Mouse (Mus musculus) midbrain, postnatal 0 days (tissue): Measurements from ENCODE around the gene Nts. TPM values are rescaled to one million over a fixed set of nuclear protein-coding genes. Genes with fewer than 3 reads are reported as not detected.
"Not testable (repeated sequence)": the region's sequence is repeated elsewhere in the genome, so short reads cannot be mapped to it uniquely, and the experiment has no call there.

Source experiments
- ATAC-seq: fragments of 200-750 bp; cut with Nextera tagmentation; 2 replicates; pipeline ENCODE4 v1.8.0; 2017; ENCODE audit warnings: moderate number of reproducible peaks, mild to moderate bottlenecking, moderate TSS enrichment, moderate library complexity; ENCODE audit not compliant: low FRiP score
- DNase-seq: peaks from one replicate; pipeline ENCODE4 v3.0.0-alpha.2; 2015; ENCODE audit warnings: low spot score
- H3K27ac ChIP-seq: fragments of 300-500 bp; sonication (generic); 2 replicates; pipeline ENCODE4 v1.5.1; 2014; ENCODE audit warnings: low read depth, mild to moderate bottlenecking, low read length, mixed read lengths
- H3K27me3 ChIP-seq: fragments of 300-500 bp; sonication (generic); 2 replicates; pipeline ENCODE4 v1.6.1; 2014; ENCODE audit warnings: low read length, control low read depth, mixed read lengths; ENCODE audit not compliant: insufficient read depth
- H3K36me3 ChIP-seq: fragments of 300-500 bp; sonication (generic); 2 replicates; pipeline ENCODE4 v1.6.1; 2014; ENCODE audit warnings: low read length, control low read depth, mixed read lengths; ENCODE audit not compliant: insufficient read depth
- H3K4me1 ChIP-seq: fragments of 300-500 bp; sonication (generic); 2 replicates; pipeline ENCODE4 v1.6.1; 2014; ENCODE audit warnings: mild to moderate bottlenecking, control low read depth, antibody characterized with exemption, low read length, mixed read lengths; ENCODE audit not compliant: insufficient read depth
- H3K4me2 ChIP-seq: fragments of 300-500 bp; sonication (generic); 2 replicates; pipeline ENCODE4 v1.6.1; 2014; ENCODE audit warnings: low read depth, mild to moderate bottlenecking, low read length, mixed read lengths; ENCODE audit not compliant: poor library complexity, severe bottlenecking
- H3K4me3 ChIP-seq: fragments of 300-500 bp; sonication (generic); 2 replicates; pipeline ENCODE4 v1.5.1; 2014; ENCODE audit warnings: low read depth, mild to moderate bottlenecking, low read length, moderate library complexity
- H3K9ac ChIP-seq: fragments of 300-500 bp; sonication (generic); replicated peaks from 2 replicates; pipeline ENCODE4 v1.6.1; 2014; ENCODE audit warnings: mild to moderate bottlenecking, low read length, moderate library complexity, mixed read lengths; ENCODE audit not compliant: poor library complexity, severe bottlenecking
- H3K9me3 ChIP-seq: fragments of 300-500 bp; sonication (generic); 2 replicates; pipeline ENCODE4 v1.6.1; 2016; ENCODE audit warnings: low read length, control low read depth
- CTCF ChIP-seq: IDR thresholded peaks from 2 replicates; pipeline ENCODE4 v1.5.1; 2016; ENCODE audit warnings: antibody characterized with exemption, mild to moderate bottlenecking
- WGBS: fragments of 180-500 bp; shearing (Covaris S2); extraction: QIAGEN DNeasy Blood & Tissue Kit; methylation state at CpG from one replicate; pipeline ENCODE4 v1.1.7; 2014; 5-methylcytosine and 5-hydroxymethylcytosine counted together
- polyA plus RNA-seq: library from polyadenylated mRNA; unstranded; fragments of >200 nt; fragmentation: Nextera tagmentation; extraction: Ambion mirVana; gene quantifications from 2 replicates; pipeline ENCODE4 v1.2.1, GENCODE M21; 2015
- total RNA-seq: library from RNA; depleted of rRNA; stranded (reverse); fragments of >200 nt; gene quantifications from 2 replicates; pipeline ENCODE4 v1.2.3, GENCODE M21; 2014

Nts gene
- total and polyA plus RNA-seq, 2 experiments from 2014 or later, result 14.3 to 26.7 TPM

DNA sequence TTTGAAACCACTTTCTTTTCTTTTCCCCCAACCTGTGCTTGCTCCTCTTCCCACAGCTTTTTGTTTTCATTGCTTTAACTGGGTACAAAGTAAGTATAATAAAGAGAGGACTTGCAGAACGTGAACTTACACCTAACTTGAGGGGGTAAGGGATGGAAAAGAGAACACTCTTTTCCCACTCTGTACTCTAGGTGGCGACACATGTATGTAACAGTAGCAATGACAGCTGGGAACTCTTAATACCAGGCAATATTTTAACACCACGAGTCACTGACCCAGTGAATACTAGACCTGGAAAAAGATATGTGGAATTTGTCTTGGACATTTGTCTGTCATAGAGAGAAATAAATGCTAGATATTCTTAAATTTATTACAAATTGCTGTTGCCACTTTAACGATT, 8.5 kb upstream of the Nts start:
- Histone ChIP-seq H3K4me1 (no peaks in the 10 kb centered on the region), H3K27me3 (no peaks in the 10 kb centered on the region), H3K4me3 (no peak overlapping the region), H3K4me2 (no peak overlapping the region), H3K36me3 (no peaks in the 10 kb centered on the region), H3K9ac (no peak overlapping the region), H3K9me3 (no peaks in the 10 kb centered on the region), H3K27ac (no peak overlapping the region)
- DNase-seq, result peak; percentile 26
- no peak for ATAC-seq
- 36% methylated on average over 4 of the region's 4 CpGs for WGBS
- TF ChIP-seq CTCF, result peak; percentile 71

DNA sequence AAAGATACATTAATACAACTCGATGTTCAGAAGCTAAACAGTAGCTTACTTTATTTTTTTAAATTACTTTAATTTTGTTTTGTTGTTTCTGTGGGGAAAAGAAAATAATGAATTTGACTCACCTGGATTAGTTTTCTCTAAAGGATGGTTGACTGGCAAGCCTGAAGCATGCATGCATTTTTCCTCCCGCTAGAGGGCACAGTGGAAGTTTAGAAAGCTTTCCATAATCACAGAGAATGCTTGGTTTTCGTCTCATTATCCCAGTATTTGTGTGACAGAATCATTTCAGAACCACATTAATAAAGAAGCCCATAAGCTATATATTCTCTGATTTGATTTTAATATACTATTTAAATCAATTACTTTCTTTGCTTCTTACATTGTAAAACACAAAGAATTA, 1.5 kb upstream of the Nts start:
- Histone ChIP-seq H3K9me3 (no peaks in the 10 kb centered on the region), H3K4me3 (no peak overlapping the region), H3K4me2 (no peak overlapping the region), H3K27ac (no peak overlapping the region), H3K4me1 (no peaks in the 10 kb centered on the region), H3K9ac (no peak overlapping the region), H3K36me3 (no peaks in the 10 kb centered on the region), H3K27me3 (no peaks in the 10 kb centered on the region)
- DNase-seq (peak; percentile 74), ATAC-seq (no peak)
- WGBS, result 7% methylated on average over 3 of the region's 3 CpGs
- peak; percentile 88 for TF ChIP-seq CTCF

DNA sequence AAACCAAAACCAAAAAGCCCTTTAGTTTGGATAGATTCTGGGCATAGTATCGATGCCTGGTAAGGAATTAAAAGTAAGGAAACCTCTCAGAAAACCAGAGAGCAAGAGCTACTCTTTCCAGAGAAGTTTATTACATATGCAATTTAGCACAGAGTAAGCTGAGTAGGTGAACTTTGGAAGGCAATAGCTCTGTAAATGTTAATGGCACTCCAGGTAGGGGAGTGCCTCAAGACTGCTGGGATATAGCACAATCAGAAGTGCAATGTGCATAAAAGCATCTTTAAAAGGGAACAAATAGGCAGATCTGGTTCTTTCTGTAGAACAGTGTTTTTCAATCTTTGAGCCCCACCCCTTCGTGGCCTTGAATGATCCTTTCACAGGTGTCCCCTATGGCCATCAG, 20.9 kb downstream of the Nts start:
- no peaks in the 10 kb centered on the region for H3K36me3 ChIP-seq
- no peak overlapping the region for H3K4me2 ChIP-seq
- no peak overlapping the region for H3K9ac ChIP-seq
- H3K4me3 ChIP-seq, result no peak overlapping the region
- no peaks in the 10 kb centered on the region for H3K27me3 ChIP-seq
- no peaks in the 10 kb centered on the region for H3K4me1 ChIP-seq
- no peaks in the 10 kb centered on the region for H3K9me3 ChIP-seq
- 83% methylated on average over 2 of the region's 2 CpGs for WGBS
- no peak for TF ChIP-seq CTCF
- ATAC-seq (no peak), DNase-seq (no peak)
- no peak overlapping the region for H3K27ac ChIP-seq

DNA sequence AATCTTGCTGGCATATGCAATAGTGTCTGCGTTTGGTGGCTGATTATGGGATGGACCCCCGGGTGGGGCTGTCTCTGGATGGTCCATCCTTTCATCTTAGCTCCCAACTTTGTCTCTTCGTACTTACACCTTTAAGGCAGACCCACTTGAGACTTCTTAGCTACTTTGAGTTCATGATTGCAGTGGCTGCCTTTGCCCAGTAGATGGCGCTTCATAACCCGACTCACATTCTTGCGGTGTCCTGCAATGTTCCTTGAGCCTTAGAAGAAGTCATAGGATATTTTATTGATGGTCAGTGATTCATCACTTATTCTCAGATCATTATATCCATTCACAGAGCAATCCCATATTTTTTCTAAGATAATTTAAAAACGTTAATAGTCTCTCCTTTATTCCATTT, 38.5 kb downstream of the Nts start:
- H3K4me2 ChIP-seq, result no peak overlapping the region
- TF ChIP-seq CTCF, result peak; percentile 91
- H3K4me3 ChIP-seq, result no peak overlapping the region
- no peaks in the 10 kb centered on the region for H3K9me3 ChIP-seq
- H3K27me3 ChIP-seq, result no peaks in the 10 kb centered on the region
- no peaks in the 10 kb centered on the region for H3K4me1 ChIP-seq
- H3K9ac ChIP-seq, result no peak overlapping the region
- no peaks in the 10 kb centered on the region for H3K36me3 ChIP-seq
- ATAC-seq (peak; percentile 63; the same call in 1 of the 2 replicates), DNase-seq (peak; percentile 81)
- H3K27ac ChIP-seq, result no peak overlapping the region
- 10% methylated on average over 7 of the region's 7 CpGs for WGBS

DNA sequence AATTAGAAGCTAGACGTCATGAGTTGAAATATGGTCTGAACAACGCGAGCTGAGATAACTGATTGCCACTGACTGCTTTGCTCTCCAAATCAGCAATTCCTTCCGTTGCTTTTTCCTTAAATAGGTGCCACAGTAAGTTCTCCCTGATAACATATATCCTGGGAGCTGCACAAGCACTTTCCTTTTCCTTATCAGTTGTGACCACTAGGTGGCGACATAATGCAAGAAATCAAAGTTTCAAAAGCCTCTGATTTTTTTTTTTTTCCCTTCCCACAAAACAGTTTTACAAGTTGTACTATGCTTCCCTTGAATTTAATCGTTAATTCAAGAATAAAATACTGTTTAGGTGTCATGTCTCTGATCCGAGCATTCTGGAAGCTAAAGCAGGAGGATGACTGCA, 40.8 kb downstream of the Nts start:
- no peaks in the 10 kb centered on the region for H3K27me3 ChIP-seq
- H3K4me1 ChIP-seq, result no peaks in the 10 kb centered on the region
- ATAC-seq (no peak), DNase-seq (peak; percentile 83)
- H3K36me3 ChIP-seq, result no peaks in the 10 kb centered on the region
- H3K4me2 ChIP-seq, result no peak overlapping the region
- H3K9me3 ChIP-seq, result no peaks in the 10 kb centered on the region
- H3K4me3 ChIP-seq, result no peak overlapping the region
- H3K27ac ChIP-seq, result no peak overlapping the region
- H3K9ac ChIP-seq, result no peak overlapping the region
- peak; percentile 88 for TF ChIP-seq CTCF
- 7% methylated on average over 7 of the region's 7 CpGs for WGBS

DNA sequence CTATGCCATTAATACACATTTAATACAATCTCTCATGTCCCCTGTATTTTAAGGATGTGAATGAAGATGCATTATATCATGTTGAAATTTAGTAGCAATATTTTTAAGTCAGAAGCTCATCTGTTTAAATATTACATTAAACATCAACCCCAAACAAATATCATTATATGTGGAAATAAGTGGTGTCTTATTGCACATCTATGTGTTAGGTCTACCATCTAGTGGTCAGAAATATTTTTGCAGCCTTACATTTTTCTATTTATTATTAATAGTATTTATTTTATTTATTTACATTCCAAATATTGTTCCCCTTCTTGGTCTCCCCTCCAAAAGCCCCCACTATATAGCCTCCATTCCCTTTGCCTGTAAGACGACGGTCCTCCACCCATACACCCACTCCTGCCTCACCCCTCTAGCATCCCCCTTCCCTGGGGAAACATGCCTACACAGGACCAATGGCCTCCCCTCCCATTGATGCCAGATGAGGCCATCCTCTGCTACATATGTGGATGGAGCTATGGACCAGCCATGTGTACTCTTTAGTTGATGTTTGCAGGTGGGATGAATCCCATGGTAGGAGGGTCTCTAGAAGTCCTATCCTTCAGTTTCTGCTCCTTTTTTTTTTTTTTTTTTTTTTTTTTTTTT, 45.3 kb downstream of the Nts start:
- peak; percentile 75 for TF ChIP-seq CTCF
- ATAC-seq (peak; percentile 70; the same call in 1 of the 2 replicates), DNase-seq (peak; percentile 53)
- H3K4me1 ChIP-seq, result no peaks in the 10 kb centered on the region
- no peak overlapping the region for H3K4me3 ChIP-seq
- no peaks in the 10 kb centered on the region for H3K9me3 ChIP-seq
- H3K4me2 ChIP-seq, result no peak overlapping the region
- no peaks in the 10 kb centered on the region for H3K27me3 ChIP-seq
- H3K36me3 ChIP-seq, result no peaks in the 10 kb centered on the region
- 33% methylated on average over 2 of the region's 2 CpGs for WGBS
- H3K9ac ChIP-seq, result no peak overlapping the region
- no peak overlapping the region for H3K27ac ChIP-seq

DNA sequence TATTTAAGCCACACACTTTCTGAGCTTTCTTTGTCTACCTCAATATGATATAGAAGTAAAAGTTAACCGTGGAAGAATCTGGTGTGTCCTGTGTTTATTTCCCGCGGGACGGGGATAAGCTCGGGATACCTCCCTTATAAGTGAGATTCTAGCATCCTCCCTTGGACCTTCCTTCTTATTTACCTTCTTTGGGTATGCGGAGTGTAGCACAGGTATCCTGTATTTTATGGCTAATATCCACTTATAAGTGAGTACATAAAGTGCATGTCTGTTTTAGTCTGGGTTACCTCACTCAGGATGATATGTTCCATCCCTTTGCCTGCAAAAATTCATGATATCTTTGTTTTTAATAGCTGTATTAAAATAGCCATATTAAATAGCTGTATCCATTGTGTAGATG, 54.8 kb downstream of the Nts start:
- ATAC-seq, H3K9ac ChIP-seq, H3K9me3 ChIP-seq, H3K4me3 ChIP-seq, H3K4me1 ChIP-seq, DNase-seq, H3K36me3 ChIP-seq, H3K27ac ChIP-seq, H3K4me2 ChIP-seq, H3K27me3 ChIP-seq: not testable (repeated sequence)
- WGBS, result 40% methylated on average over 6 of the region's 6 CpGs
